Mouse (Mus musculus) right cerebral cortex, adult 2 months (tissue): ENCODE measurements at regions not wholly inside any gene's neighbourhood (a gene's known extent, or its start where the extent isn't known, plus 50 kb on each side); places are given as distances from the start of the nearest gene placed in this dataset.

Source experiments
- DNase-seq, 2 experiments: peaks; one replicate each; pipeline ENCODE4 v3.0.0; 2021 to 2022; ENCODE audit warnings: low spot score in 2 of 2

GRCm38 (mm10) chr14:48942882-48943281, 123.0 kb upstream of the Ap5m1 start:
- DNase-seq = no peak

- DNase-seq = no peak
Observed at GRCm38 (mm10) chr14:48930886-48931285, 135.0 kb upstream of the Ap5m1 start.

- DNase-seq = no peak
Observed at GRCm38 (mm10) chr14:48925870-48926269, 140.0 kb upstream of the Ap5m1 start.

- DNase-seq = no peak
Observed at GRCm38 (mm10) chr14:48909420-48909819, 156.5 kb upstream of the Ap5m1 start.

GRCm38 (mm10) chr14:48907991-48908698, 157.8 kb upstream of the Ap5m1 start:
- no peak for DNase-seq

- no peak for DNase-seq
Observed at GRCm38 (mm10) chr14:48907403-48907973, 158.4 kb upstream of the Ap5m1 start.

- no peak for DNase-seq
Observed at GRCm38 (mm10) chr14:48906956-48907355, 158.9 kb upstream of the Ap5m1 start.

- DNase-seq = no peak
Observed at GRCm38 (mm10) chr14:48904576-48904975, 161.3 kb upstream of the Ap5m1 start.

GRCm38 (mm10) chr14:48903526-48903925, 162.4 kb upstream of the Ap5m1 start:
- no peak for DNase-seq

GRCm38 (mm10) chr14:48900201-48900600, 165.7 kb upstream of the Ap5m1 start:
- no peak for DNase-seq

- no peak for DNase-seq
Observed at GRCm38 (mm10) chr14:48897140-48897539, 168.8 kb upstream of the Ap5m1 start.

- no peak for DNase-seq
Observed at GRCm38 (mm10) chr14:48896235-48896634, 169.7 kb upstream of the Ap5m1 start.

GRCm38 (mm10) chr14:48891216-48891615, 174.7 kb upstream of the Ap5m1 start:
- no peak for DNase-seq

GRCm38 (mm10) chr14:48888954-48889353, 176.9 kb upstream of the Ap5m1 start:
- DNase-seq = no peak

- DNase-seq = no peak
Observed at GRCm38 (mm10) chr14:48880041-48880440, 185.9 kb upstream of the Ap5m1 start.

- no peak for DNase-seq
Observed at GRCm38 (mm10) chr14:48877998-48878657, 187.8 kb upstream of the Ap5m1 start.

- DNase-seq = no peak
Observed at GRCm38 (mm10) chr14:48871313-48871712, 194.6 kb upstream of the Ap5m1 start.

- DNase-seq = no peak
Observed at GRCm38 (mm10) chr14:48869956-48870355, 195.9 kb upstream of the Ap5m1 start.

- no peak for DNase-seq
Observed at GRCm38 (mm10) chr14:48855453-48855852, 181.8 kb upstream of the Otx2 start.

GRCm38 (mm10) chr14:48854188-48854924, 180.7 kb upstream of the Otx2 start:
- no peak for DNase-seq

- DNase-seq = no peak
Observed at GRCm38 (mm10) chr14:48853479-48854187, 180.0 kb upstream of the Otx2 start.

GRCm38 (mm10) chr14:48852787-48853186, 179.2 kb upstream of the Otx2 start:
- DNase-seq = no peak
